Mouse (Mus musculus): ENCODE results near the gene Gm14412. TPM values are rescaled to one million over a fixed set of nuclear protein-coding genes. Genes with fewer than 3 reads are reported as not detected.
"Not testable (repeated sequence)": the region's sequence is repeated elsewhere in the genome, so short reads cannot be mapped to it uniquely, and the experiment has no call there.

The Gm14412 gene
- polyA plus RNA-seq, 1 experiment from 2014 or later = 0.55 TPM

DNA sequence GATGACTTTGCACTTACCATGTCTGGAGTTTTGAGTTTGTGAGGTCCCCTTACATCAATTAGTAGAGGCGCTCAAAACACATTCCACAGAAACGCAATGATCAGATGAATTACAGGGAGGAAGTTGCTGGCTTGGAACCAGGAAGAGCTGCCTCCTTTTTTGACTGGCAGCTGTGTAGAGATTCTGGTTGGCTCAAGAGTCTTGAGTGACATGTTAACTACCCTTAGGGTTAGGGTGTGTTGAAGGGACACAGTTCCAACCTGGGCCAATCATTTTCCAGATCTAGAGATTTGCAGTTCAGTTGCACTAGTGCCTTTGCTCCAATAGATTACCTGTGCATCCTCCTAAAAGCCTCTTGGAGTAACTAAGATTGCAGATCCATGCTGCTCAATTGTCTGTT, 51.9 kb downstream of the Gm14412 start:
- WGBS = 93% methylated on average over 2 of the region's 2 CpGs
- H3K4me1 ChIP-seq (replicated peaks; ENCODE audit: control insufficient read depth, insufficient read depth, low read length); H3K27me3 ChIP-seq (replicated peaks; ENCODE audit: control insufficient read depth, insufficient read depth, low read length); DNase-seq (ENCODE audit: low spot score); H3K9me3 ChIP-seq (ENCODE audit: control insufficient read depth, low read length); H3K4me3 ChIP-seq (ENCODE audit: low read depth, low read length); H3K36me3 ChIP-seq (ENCODE audit: control insufficient read depth, insufficient read depth, low read length); H3K4me2 ChIP-seq (ENCODE audit: low read length); H3K9ac ChIP-seq (ENCODE audit: low read length); H3K27ac ChIP-seq (ENCODE audit: low read depth); ATAC-seq (replicated peaks; ENCODE audit: low FRiP score, low TSS enrichment, low read depth): not testable (repeated sequence)

- not testable (repeated sequence) for H3K36me3 ChIP-seq (ENCODE audit: control insufficient read depth, insufficient read depth, low read length); H3K4me1 ChIP-seq (replicated peaks; ENCODE audit: control insufficient read depth, insufficient read depth, low read length); H3K9ac ChIP-seq (ENCODE audit: low read length); H3K9me3 ChIP-seq (ENCODE audit: control insufficient read depth, low read length); H3K4me2 ChIP-seq (ENCODE audit: low read length); DNase-seq (ENCODE audit: low spot score); ATAC-seq (replicated peaks; ENCODE audit: low FRiP score, low TSS enrichment, low read depth); H3K27me3 ChIP-seq (replicated peaks; ENCODE audit: control insufficient read depth, insufficient read depth, low read length); H3K27ac ChIP-seq (ENCODE audit: low read depth); H3K4me3 ChIP-seq (ENCODE audit: low read depth, low read length)
- no CpG with 5 or more reads among the region's 2 CpGs for whole genome bisulfite sequencing
Measured at GRCm38 (mm10) chr2:177266936-177267335, 57.2 kb downstream of the Gm14412 start, which contains the start of gene Gm14409. Gm14409 (minus strand) TSS chr2:177267036.

Other genes with a start within 250 kb of the Gm14412 start
- 0.43 TPM in 1 of 2 replicates, not detected in the other for gene Gm14401, start 250.0 kb downstream of the Gm14412 start, polyA plus RNA-seq (2014; fragmentation: Nextera tagmentation; extraction: Ambion mirVana)
- 29.6 and 30.1 TPM in 2 replicates for gene Gm14410, start 117.9 kb downstream of the Gm14412 start, polyA plus RNA-seq (2014; fragmentation: Nextera tagmentation; extraction: Ambion mirVana)
- not detected in 2 replicates for gene Gm14409, start 57.3 kb downstream of the Gm14412 start, polyA plus RNA-seq (2014; fragmentation: Nextera tagmentation; extraction: Ambion mirVana)
- 9.2 and 11.0 TPM in 2 replicates for gene Gm14418, start 74.0 kb upstream of the Gm14412 start, polyA plus RNA-seq (2014; fragmentation: Nextera tagmentation; extraction: Ambion mirVana)
- gene Zfp970, start 140.4 kb upstream of the Gm14412 start, polyA plus RNA-seq (2014; fragmentation: Nextera tagmentation; extraction: Ambion mirVana) = 15.4 and 16.6 TPM in 2 replicates
- gene Gm14403, start 173.9 kb upstream of the Gm14412 start, polyA plus RNA-seq (2014; fragmentation: Nextera tagmentation; extraction: Ambion mirVana) = 5.8 and 7.0 TPM in 2 replicates

All from intestine, embryonic 14.5 days (tissue).